Mouse (Mus musculus) stomach, postnatal 0 days (tissue): Measurements from ENCODE around the gene Lrrc46.

Experiments used
- CTCF ChIP-seq: IDR thresholded peaks from 2 replicates; pipeline ENCODE4 v1.5.1; 2016; ENCODE audit warnings: antibody characterized with exemption, low read depth, mild to moderate bottlenecking, moderate library complexity
- EP300 ChIP-seq: optimal IDR thresholded peaks from 2 replicates; pipeline ENCODE3; 2016; ENCODE audit warnings: antibody characterized with exemption

DNA sequence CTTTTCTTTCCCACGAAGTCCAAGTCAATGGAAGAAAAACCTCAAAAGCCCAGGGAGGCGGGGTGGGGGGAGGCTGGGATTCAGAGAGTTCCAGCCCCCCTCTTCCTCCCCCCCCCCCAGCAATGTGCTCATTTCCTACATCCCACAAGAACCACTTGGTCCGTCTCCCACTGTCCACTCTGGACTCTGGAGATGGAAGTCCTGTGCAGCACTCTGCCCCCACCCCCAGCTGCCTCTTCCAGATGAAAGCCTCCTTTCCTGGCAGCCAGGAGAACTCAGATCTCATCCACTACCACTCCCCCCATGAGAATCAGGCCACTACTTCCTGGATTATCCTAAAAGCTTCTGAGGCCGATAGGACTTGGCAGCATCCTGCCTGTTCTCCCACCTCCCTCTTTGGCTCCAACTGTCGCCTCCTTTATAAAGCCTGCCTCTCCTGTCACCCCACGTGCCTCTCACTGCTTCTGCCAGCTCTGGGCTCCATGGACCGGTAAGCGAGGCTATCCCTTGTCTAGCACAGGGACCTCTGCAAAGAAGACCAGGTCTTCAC lies 28.0 kb downstream of the Lrrc46 start, which contains the start of gene Sp6:
- TF ChIP-seq CTCF (no peak), EP300 (no peak)
